Mouse (Mus musculus) kidney, adult 2 months (tissue): Measurements from ENCODE around the gene Tcf19.

Source experiments
- CTCF ChIP-seq: fragments of 200-500 bp; conservative IDR thresholded peaks from 2 replicates; pipeline ENCODE4 v1.5.1; 2011; ENCODE audit warnings: low read depth, mild to moderate bottlenecking, control low read depth, low read length, moderate library complexity, mixed read lengths; ENCODE audit not compliant: insufficient read depth, insufficient read length
- POLR2A ChIP-seq: fragments of 200-500 bp; IDR thresholded peaks from one replicate; pipeline ENCODE4 v1.6.1; 2011; ENCODE audit warnings: low read depth, low read length, control low read depth

DNA sequence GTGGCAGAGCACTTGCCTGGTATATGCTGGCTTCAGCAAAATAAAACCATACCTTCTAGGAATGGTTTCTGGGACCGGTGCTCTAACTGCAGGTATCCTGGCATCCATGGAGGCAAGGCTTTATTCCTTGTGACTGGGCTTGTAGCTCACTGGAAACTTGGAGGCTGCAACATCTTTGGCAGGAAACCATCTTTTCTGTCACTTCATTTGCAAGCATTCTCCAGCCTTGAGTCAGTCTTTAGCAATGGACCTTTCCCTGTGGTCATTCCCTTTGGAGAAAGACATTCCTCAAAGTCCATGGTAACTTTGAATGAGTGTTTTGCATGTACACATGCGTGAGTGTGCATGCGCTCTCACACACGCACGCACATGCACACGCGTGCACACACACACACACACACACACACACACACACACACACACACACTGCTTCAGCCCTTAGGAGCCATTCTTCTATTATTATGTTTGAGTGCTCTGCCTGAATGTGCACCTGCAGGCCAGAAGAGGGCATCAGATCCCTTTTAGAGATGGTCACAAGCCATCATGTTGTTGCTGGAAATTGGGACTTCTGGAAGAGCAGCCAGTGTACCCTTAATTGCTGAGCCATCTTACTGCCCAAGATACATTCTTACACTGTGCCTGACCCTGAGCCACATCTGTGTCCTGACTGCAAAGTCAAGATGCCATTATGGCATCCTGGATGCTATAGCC is 3.6 kb downstream of the Tcf19 start:
- TF ChIP-seq CTCF: peak; percentile 47
- TF ChIP-seq POLR2A: no peak
